Mouse (Mus musculus): Measurements from ENCODE around the gene Sik3. TPM values are rescaled to one million over a fixed set of nuclear protein-coding genes. Genes with fewer than 3 reads are reported as not detected.

Gene Sik3
- polyA plus RNA-seq, 1 experiment from 2014 or later, result 9.6 TPM

- ATAC-seq (replicated peaks; ENCODE audit: low FRiP score, low TSS enrichment, low read depth), result peak; percentile 73
- peak overlapping the region; percentile 86 for H3K4me3 ChIP-seq (ENCODE audit: low read depth, low read length)
- H3K4me2 ChIP-seq (ENCODE audit: low read length), result peak overlapping the region; percentile 74
- peak overlapping the region; percentile 97 for H3K9ac ChIP-seq (ENCODE audit: low read length)
- no peaks in the 10 kb centered on the region for H3K27me3 ChIP-seq (replicated peaks; ENCODE audit: control insufficient read depth, insufficient read depth, low read length)
- H3K9me3 ChIP-seq (ENCODE audit: control insufficient read depth, low read length), result no peaks in the 10 kb centered on the region
- WGBS, result 2% methylated on average over 4 of the region's 4 CpGs
- 0 out of 2 replicates have a peak, but pooled peaks cover 4% of the 10 kb centered on the region for H3K36me3 ChIP-seq (ENCODE audit: control insufficient read depth, insufficient read depth, low read length)
- H3K4me1 ChIP-seq (replicated peaks; ENCODE audit: control insufficient read depth, insufficient read depth, low read length), result peaks cover 21% of the 10 kb centered on the region
- DNase-seq (ENCODE audit: low spot score), result peak; percentile 71
- peak overlapping the region; percentile 88 for H3K27ac ChIP-seq (ENCODE audit: low read depth)
Observed at GRCm38 (mm10) chr9:45985229-45985567, 27.4 kb upstream of the Sik3 start.

GRCm38 (mm10) chr9:45999009-45999408, 13.6 kb upstream of the Sik3 start:
- Histone ChIP-seq H3K36me3 (ENCODE audit: control insufficient read depth, insufficient read depth, low read length) (no peaks in the 10 kb centered on the region), H3K4me3 (ENCODE audit: low read depth, low read length) (no peak overlapping the region), H3K9ac (ENCODE audit: low read length) (no peak overlapping the region), H3K9me3 (ENCODE audit: control insufficient read depth, low read length) (no peaks in the 10 kb centered on the region), H3K27ac (ENCODE audit: low read depth) (no peak overlapping the region), H3K27me3 (replicated peaks; ENCODE audit: control insufficient read depth, insufficient read depth, low read length) (no peaks in the 10 kb centered on the region), H3K4me2 (ENCODE audit: low read length) (no peak overlapping the region), H3K4me1 (replicated peaks; ENCODE audit: control insufficient read depth, insufficient read depth, low read length) (no peaks in the 10 kb centered on the region)
- ATAC-seq (replicated peaks; ENCODE audit: low FRiP score, low TSS enrichment, low read depth), result no peak
- DNase-seq (ENCODE audit: low spot score), result no peak
- 80% methylated on average over 4 of the region's 4 CpGs for whole genome bisulfite sequencing

- no peak overlapping the region for H3K27ac ChIP-seq (ENCODE audit: low read depth)
- DNase-seq (ENCODE audit: low spot score) (peak; percentile 99), ATAC-seq (replicated peaks; ENCODE audit: low FRiP score, low TSS enrichment, low read depth) (no peak)
- 7% methylated on average over 7 of the region's 7 CpGs for WGBS
- no peak overlapping the region for H3K9ac ChIP-seq (ENCODE audit: low read length)
- no peaks in the 10 kb centered on the region for H3K36me3 ChIP-seq (ENCODE audit: control insufficient read depth, insufficient read depth, low read length)
- H3K4me1 ChIP-seq (replicated peaks; ENCODE audit: control insufficient read depth, insufficient read depth, low read length), result no peaks in the 10 kb centered on the region
- H3K27me3 ChIP-seq (replicated peaks; ENCODE audit: control insufficient read depth, insufficient read depth, low read length), result no peaks in the 10 kb centered on the region
- no peak overlapping the region for H3K4me3 ChIP-seq (ENCODE audit: low read depth, low read length)
- no peak overlapping the region for H3K4me2 ChIP-seq (ENCODE audit: low read length)
- no peaks in the 10 kb centered on the region for H3K9me3 ChIP-seq (ENCODE audit: control insufficient read depth, low read length)
Observed at GRCm38 (mm10) chr9:46003729-46004128, 8.9 kb upstream of the Sik3 start.

GRCm38 (mm10) chr9:46004529-46004928, 8.1 kb upstream of the Sik3 start:
- Histone ChIP-seq H3K4me2 (ENCODE audit: low read length) (no peak overlapping the region), H3K4me3 (ENCODE audit: low read depth, low read length) (no peak overlapping the region), H3K36me3 (ENCODE audit: control insufficient read depth, insufficient read depth, low read length) (no peaks in the 10 kb centered on the region), H3K27ac (ENCODE audit: low read depth) (no peak overlapping the region), H3K4me1 (replicated peaks; ENCODE audit: control insufficient read depth, insufficient read depth, low read length) (no peaks in the 10 kb centered on the region), H3K9me3 (ENCODE audit: control insufficient read depth, low read length) (no peaks in the 10 kb centered on the region), H3K27me3 (replicated peaks; ENCODE audit: control insufficient read depth, insufficient read depth, low read length) (no peaks in the 10 kb centered on the region), H3K9ac (ENCODE audit: low read length) (no peak overlapping the region)
- ATAC-seq (replicated peaks; ENCODE audit: low FRiP score, low TSS enrichment, low read depth) (no peak), DNase-seq (ENCODE audit: low spot score) (no peak)
- 71% methylated on average over 3 of the region's 3 CpGs for WGBS

- WGBS, result 68% methylated on average over 5 of the region's 5 CpGs
Observed at GRCm38 (mm10) chr9:46006224-46006623, 6.4 kb upstream of the Sik3 start.

GRCm38 (mm10) chr9:46008931-46009668, 3.5 kb upstream of the Sik3 start:
- no peaks in the 10 kb centered on the region for H3K36me3 ChIP-seq (ENCODE audit: control insufficient read depth, insufficient read depth, low read length)
- no peak overlapping the region for H3K4me2 ChIP-seq (ENCODE audit: low read length)
- no peak overlapping the region for H3K27ac ChIP-seq (ENCODE audit: low read depth)
- ATAC-seq (replicated peaks; ENCODE audit: low FRiP score, low TSS enrichment, low read depth) (no peak), DNase-seq (ENCODE audit: low spot score) (no peak)
- peaks cover 11% of the 10 kb centered on the region for H3K4me1 ChIP-seq (replicated peaks; ENCODE audit: control insufficient read depth, insufficient read depth, low read length)
- H3K9ac ChIP-seq (ENCODE audit: low read length), result no peak overlapping the region
- WGBS, result 69% methylated on average over 7 of the region's 7 CpGs
- H3K27me3 ChIP-seq (replicated peaks; ENCODE audit: control insufficient read depth, insufficient read depth, low read length), result no peaks in the 10 kb centered on the region
- H3K4me3 ChIP-seq (ENCODE audit: low read depth, low read length), result no peak overlapping the region
- H3K9me3 ChIP-seq (ENCODE audit: control insufficient read depth, low read length), result no peaks in the 10 kb centered on the region

More at GRCm38 (mm10) chr9:46006224-46006623, 6.4 kb upstream of the Sik3 start:
- DNase-seq (ENCODE audit: low spot score) (no peak), ATAC-seq (replicated peaks; ENCODE audit: low FRiP score, low TSS enrichment, low read depth) (no peak)
- Histone ChIP-seq H3K27ac (ENCODE audit: low read depth) (no peak overlapping the region), H3K9ac (ENCODE audit: low read length) (no peak overlapping the region), H3K9me3 (ENCODE audit: control insufficient read depth, low read length) (no peaks in the 10 kb centered on the region), H3K4me2 (ENCODE audit: low read length) (no peak overlapping the region), H3K4me3 (ENCODE audit: low read depth, low read length) (no peak overlapping the region), H3K36me3 (ENCODE audit: control insufficient read depth, insufficient read depth, low read length) (no peaks in the 10 kb centered on the region), H3K4me1 (replicated peaks; ENCODE audit: control insufficient read depth, insufficient read depth, low read length) (no peaks in the 10 kb centered on the region), H3K27me3 (replicated peaks; ENCODE audit: control insufficient read depth, insufficient read depth, low read length) (no peaks in the 10 kb centered on the region)

GRCm38 (mm10) chr9:46009669-46009983, 3.0 kb upstream of the Sik3 start:
- Histone ChIP-seq H3K4me1 (replicated peaks; ENCODE audit: control insufficient read depth, insufficient read depth, low read length) (peaks cover 16% of the 10 kb centered on the region), H3K9ac (ENCODE audit: low read length) (no peak overlapping the region), H3K4me3 (ENCODE audit: low read depth, low read length) (no peak overlapping the region), H3K9me3 (ENCODE audit: control insufficient read depth, low read length) (no peaks in the 10 kb centered on the region), H3K27ac (ENCODE audit: low read depth) (no peak overlapping the region), H3K36me3 (ENCODE audit: control insufficient read depth, insufficient read depth, low read length) (no peaks in the 10 kb centered on the region), H3K4me2 (ENCODE audit: low read length) (no peak overlapping the region), H3K27me3 (replicated peaks; ENCODE audit: control insufficient read depth, insufficient read depth, low read length) (no peaks in the 10 kb centered on the region)
- ATAC-seq (replicated peaks; ENCODE audit: low FRiP score, low TSS enrichment, low read depth), result no peak
- WGBS, result 77% methylated on average over 1 of the region's 1 CpGs
- no peak for DNase-seq (ENCODE audit: low spot score)

- 30% methylated on average over 3 of the region's 3 CpGs for WGBS
Observed at GRCm38 (mm10) chr9:46011094-46011970, 1.3 kb upstream of the Sik3 start.

More at GRCm38 (mm10) chr9:46011094-46011970, 1.3 kb upstream of the Sik3 start:
- Histone ChIP-seq H3K9me3 (ENCODE audit: control insufficient read depth, low read length) (no peaks in the 10 kb centered on the region), H3K4me1 (replicated peaks; ENCODE audit: control insufficient read depth, insufficient read depth, low read length) (peaks cover 33% of the 10 kb centered on the region), H3K27me3 (replicated peaks; ENCODE audit: control insufficient read depth, insufficient read depth, low read length) (no peaks in the 10 kb centered on the region), H3K9ac (ENCODE audit: low read length) (no peak overlapping the region), H3K4me2 (ENCODE audit: low read length) (peak overlapping the region; percentile 96; the same call in 1 of the 2 replicates), H3K27ac (ENCODE audit: low read depth) (no peak overlapping the region), H3K36me3 (ENCODE audit: control insufficient read depth, insufficient read depth, low read length) (no peaks in the 10 kb centered on the region), H3K4me3 (ENCODE audit: low read depth, low read length) (peak overlapping the region; percentile 97; the same call in 1 of the 2 replicates)
- DNase-seq (ENCODE audit: low spot score), result no peak
- no peak for ATAC-seq (replicated peaks; ENCODE audit: low FRiP score, low TSS enrichment, low read depth)

Data from intestine, embryonic 14.5 days (tissue).